Mouse (Mus musculus) MEL (cell line): ENCODE measurements around the gene Baz1a.

ENCODE experiments used
- CHD1 ChIP-seq: IDR thresholded peaks from 2 replicates; pipeline ENCODE4 v1.6.1; 2012; ENCODE audit warnings: low read depth, mild to moderate bottlenecking, inconsistent platforms, low read length, improper control_type of control experiment
- MEF2A ChIP-seq: IDR thresholded peaks from 2 replicates; pipeline ENCODE4 v1.6.1; 2014; ENCODE audit warnings: low read depth, mild to moderate bottlenecking, inconsistent platforms, low read length, improper control_type of control experiment; ENCODE audit not compliant: poor library complexity, insufficient replicate concordance, severe bottlenecking; ENCODE audit errors: extremely low read depth
- POLR2A ChIP-seq, 2 experiments: IDR thresholded peaks; 2 replicates each; pipeline ENCODE4 v1.6.1; 2011 to 2012; ENCODE audit warnings: low read length in 2 of 2, mild to moderate bottlenecking in 2 of 2, control low read depth in 1 of 2, improper control_type of control experiment in 1 of 2, low read depth in 1 of 2, moderate library complexity in 1 of 2; ENCODE audit not compliant: control insufficient read depth in 1 of 2, insufficient read depth in 1 of 2, poor library complexity in 1 of 2

GRCm38 (mm10) chr12:54980939-54981338 lies 33.2 kb downstream of the Baz1a start:
- TF ChIP-seq POLR2A (IDR thresholded peaks at IDR 0.05; ENCODE audit: control insufficient read depth in 1 of 2, insufficient read depth in 1 of 2, low read depth in 1 of 2, low read length in 2 of 2, poor library complexity in 1 of 2) = no peak
- TF ChIP-seq MEF2A = no peak
- no peak for TF ChIP-seq CHD1
